Mouse (Mus musculus) CD4-positive, CD25-positive, alpha-beta regulatory T cell, adult 2 months (primary cell): ENCODE measurements around the gene Tmem211.

Experiments used
- DNase-seq: peaks from one replicate; pipeline ENCODE4 v3.0.0-alpha.2; 2012; ENCODE audit warnings: low read depth, low spot score

Gene Tmem211

GRCm38 (mm10) chr5:113271207-113271811 lies 44.6 kb downstream of the Tmem211 start:
- no peak for DNase-seq

DNA sequence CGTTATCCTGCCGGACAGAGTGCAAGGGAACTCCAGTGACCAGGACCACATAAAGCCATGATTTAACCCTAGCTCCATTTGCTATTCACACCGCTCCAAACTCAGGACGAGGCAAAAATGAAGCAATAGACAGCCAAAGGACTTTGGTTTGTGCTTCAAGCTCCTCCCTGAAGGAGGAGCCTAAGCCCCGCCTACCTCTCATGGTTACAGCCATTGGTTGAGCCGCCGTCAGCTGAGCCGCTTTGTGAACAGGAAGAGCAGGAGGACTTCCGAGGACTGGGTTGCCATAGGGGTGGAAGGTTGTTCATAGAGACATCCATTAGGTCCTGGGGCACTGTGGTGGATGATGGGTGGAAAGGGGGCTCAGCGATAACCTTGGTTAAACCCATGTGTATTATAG lies 49.1 kb downstream of the Tmem211 start:
- DNase-seq: no peak

- DNase-seq: no peak
Observed at GRCm38 (mm10) chr5:113280138-113280856, 53.6 kb downstream of the Tmem211 start.

DNA sequence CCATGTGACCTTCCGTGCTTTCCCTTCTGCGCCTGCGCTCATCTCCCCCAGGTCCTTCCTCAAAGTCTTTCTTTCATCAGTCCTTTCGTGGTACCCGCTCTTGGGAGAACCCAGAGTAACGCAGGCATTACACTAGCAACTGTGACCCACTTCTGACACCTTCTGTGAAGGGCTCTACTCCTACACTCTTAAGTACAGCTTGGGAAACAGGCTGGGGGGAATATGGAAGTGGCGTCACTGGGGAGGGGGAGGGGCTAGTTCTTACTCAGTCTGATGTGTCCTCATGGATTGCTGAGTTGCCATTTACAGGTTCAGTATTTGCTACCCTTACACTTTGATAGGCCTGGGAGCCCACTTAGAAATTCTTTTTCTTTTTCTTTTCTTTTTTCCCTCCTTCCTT lies 54.8 kb downstream of the Tmem211 start:
- DNase-seq: no peak

GRCm38 (mm10) chr5:113283726-113284125 lies 57.0 kb downstream of the Tmem211 start:
- no peak for DNase-seq

DNA sequence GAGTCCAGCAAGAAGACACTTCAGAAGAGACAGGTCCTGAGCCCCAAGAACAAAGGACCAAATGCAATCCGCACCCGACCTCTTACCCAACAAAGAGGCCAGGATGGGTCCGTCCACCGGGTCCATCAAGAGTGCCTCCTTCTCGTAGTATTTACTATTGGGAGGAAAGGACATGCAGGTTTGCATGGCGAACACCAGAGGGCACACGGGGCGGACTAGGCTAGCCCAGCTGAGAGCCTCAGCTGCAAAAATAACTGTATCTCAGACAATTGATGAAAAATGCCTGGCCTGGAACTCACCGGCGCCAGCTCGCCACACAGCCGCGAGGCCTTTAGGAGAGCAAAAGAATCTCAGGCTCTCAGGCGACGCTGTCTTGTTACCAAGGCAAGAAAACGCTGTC lies 58.8 kb downstream of the Tmem211 start:
- DNase-seq: no peak

GRCm38 (mm10) chr5:113286048-113286447 lies 59.3 kb downstream of the Tmem211 start:
- DNase-seq: no peak

- peak; percentile 43 for DNase-seq
Observed at GRCm38 (mm10) chr5:113286591-113287520, 60.1 kb downstream of the Tmem211 start.

- DNase-seq: no peak
Observed at GRCm38 (mm10) chr5:113287762-113288161, 61.1 kb downstream of the Tmem211 start.

GRCm38 (mm10) chr5:113288490-113288889 lies 61.8 kb downstream of the Tmem211 start:
- DNase-seq: no peak
